Mouse (Mus musculus) CH12.LX (cell line): Measurements from ENCODE around the gene Gp9.

Experiments used
- CTCF ChIP-seq, 2 experiments: IDR thresholded peaks in 1 of 2; conservative IDR thresholded peaks in 1 of 2; 2 replicates each; pipeline ENCODE4 v1.5.1; 2011 to 2012; ENCODE audit warnings: low read depth in 2 of 2, low read length in 2 of 2, improper control_type of control experiment in 1 of 2, inconsistent platforms in 1 of 2, mild to moderate bottlenecking in 1 of 2, moderate library complexity in 1 of 2
- MAX ChIP-seq: IDR thresholded peaks from 2 replicates; pipeline ENCODE4 v1.6.1; 2011; ENCODE audit warnings: low read length, improper control_type of control experiment
- NRF1 ChIP-seq: IDR thresholded peaks from 2 replicates; pipeline ENCODE4 v1.6.1; 2014; ENCODE audit warnings: low read depth, mild to moderate bottlenecking, inconsistent platforms, low read length, improper control_type of control experiment, moderate library complexity
- PAX5 ChIP-seq: IDR thresholded peaks from 2 replicates; pipeline ENCODE4 v1.6.1; 2012; ENCODE audit warnings: low read length, inconsistent platforms, mixed read lengths

- TF ChIP-seq CTCF (conservative IDR thresholded peaks at IDR 0.05 in 1 of 2, IDR thresholded peaks at IDR 0.05 in 1 of 2; ENCODE audit: low read depth in 2 of 2, low read length in 2 of 2) (no peak), NRF1 (no peak), PAX5 (no peak), MAX (no peak)
Observed at GRCm38 (mm10) chr6:87731463-87732095, 46.3 kb upstream of the Gp9 start.
